Mouse (Mus musculus): ENCODE results near the gene Pmfbp1. TPM values are rescaled to one million over a fixed set of nuclear protein-coding genes. Genes with fewer than 3 reads are reported as not detected.

The Pmfbp1 gene
- polyA plus RNA-seq, 1 experiment: not detected

GRCm38 (mm10) chr8:109586972-109587504 lies 93.2 kb downstream of the Pmfbp1 start:
- Histone ChIP-seq H3K4me1 (ENCODE audit: control insufficient read depth, insufficient read depth, insufficient read length, low read length) (no peaks in the 10 kb centered on the region), H3K36me3 (ENCODE audit: control insufficient read depth, insufficient read depth, low read length) (no peaks in the 10 kb centered on the region), H3K27me3 (ENCODE audit: control insufficient read depth, insufficient read depth, low read length) (no peaks in the 10 kb centered on the region), H3K4me3 (ENCODE audit: low read depth, low read length) (no peak overlapping the region), H3K27ac (ENCODE audit: insufficient read depth, low read depth, low read length) (no peak overlapping the region)
- 28% methylated on average over 7 of the region's 7 CpGs for WGBS
- TF ChIP-seq CTCF (IDR thresholded peaks at IDR 0.05; ENCODE audit: extremely low read depth, insufficient read length, insufficient replicate concordance, low read depth, low read length) (no peak), POLR2A (IDR thresholded peaks at IDR 0.05; ENCODE audit: low read depth, low read length) (no peak)

- H3K36me3 ChIP-seq (ENCODE audit: control insufficient read depth, insufficient read depth, low read length): peaks cover 8% of the 10 kb centered on the region; the same call in 1 of the 2 replicates
- H3K4me1 ChIP-seq (ENCODE audit: control insufficient read depth, insufficient read depth, insufficient read length, low read length): no peaks in the 10 kb centered on the region
- no peaks in the 10 kb centered on the region for H3K27me3 ChIP-seq (ENCODE audit: control insufficient read depth, insufficient read depth, low read length)
- no peak overlapping the region for H3K27ac ChIP-seq (ENCODE audit: insufficient read depth, low read depth, low read length)
- 83% methylated on average over 9 of the region's 9 CpGs for WGBS
- no peak overlapping the region for H3K4me3 ChIP-seq (ENCODE audit: low read depth, low read length)
- TF ChIP-seq CTCF (IDR thresholded peaks at IDR 0.05; ENCODE audit: extremely low read depth, insufficient read length, insufficient replicate concordance, low read depth, low read length) (no peak), POLR2A (IDR thresholded peaks at IDR 0.05; ENCODE audit: low read depth, low read length) (no peak)
Measured at GRCm38 (mm10) chr8:109590901-109591300, 97.1 kb downstream of the Pmfbp1 start.

- Histone ChIP-seq H3K27ac (ENCODE audit: insufficient read depth, low read depth, low read length) (no peak overlapping the region), H3K4me1 (ENCODE audit: control insufficient read depth, insufficient read depth, insufficient read length, low read length) (no peaks in the 10 kb centered on the region), H3K36me3 (ENCODE audit: control insufficient read depth, insufficient read depth, low read length) (peaks cover 8% of the 10 kb centered on the region; the same call in 1 of the 2 replicates), H3K27me3 (ENCODE audit: control insufficient read depth, insufficient read depth, low read length) (no peaks in the 10 kb centered on the region), H3K4me3 (ENCODE audit: low read depth, low read length) (no peak overlapping the region)
- TF ChIP-seq POLR2A (IDR thresholded peaks at IDR 0.05; ENCODE audit: low read depth, low read length) (no peak), CTCF (IDR thresholded peaks at IDR 0.05; ENCODE audit: extremely low read depth, insufficient read length, insufficient replicate concordance, low read depth, low read length) (no peak)
- 80% methylated on average over 3 of the region's 3 CpGs for WGBS
Measured at GRCm38 (mm10) chr8:109591367-109591766, 97.5 kb downstream of the Pmfbp1 start.

- 92% methylated on average over 5 of the region's 5 CpGs for WGBS
- peaks cover 8% of the 10 kb centered on the region; the same call in 1 of the 2 replicates for H3K36me3 ChIP-seq (ENCODE audit: control insufficient read depth, insufficient read depth, low read length)
- no peaks in the 10 kb centered on the region for H3K27me3 ChIP-seq (ENCODE audit: control insufficient read depth, insufficient read depth, low read length)
- H3K4me3 ChIP-seq (ENCODE audit: low read depth, low read length): no peak overlapping the region
- no peak overlapping the region for H3K27ac ChIP-seq (ENCODE audit: insufficient read depth, low read depth, low read length)
- no peaks in the 10 kb centered on the region for H3K4me1 ChIP-seq (ENCODE audit: control insufficient read depth, insufficient read depth, insufficient read length, low read length)
- TF ChIP-seq CTCF (IDR thresholded peaks at IDR 0.05; ENCODE audit: extremely low read depth, insufficient read length, insufficient replicate concordance, low read depth, low read length) (no peak), POLR2A (IDR thresholded peaks at IDR 0.05; ENCODE audit: low read depth, low read length) (no peak)
Measured at GRCm38 (mm10) chr8:109592164-109592563, 98.3 kb downstream of the Pmfbp1 start.

Other genes starting within 250 kb of the Pmfbp1 start
- 10.2 and 22.1 TPM in 2 replicates for gene Dhx38, start 71.8 kb downstream of the Pmfbp1 start, polyA plus RNA-seq (2012; rRNA removed)
- 2.4 and 3.5 TPM in 2 replicates for gene Txnl4b, start 71.9 kb downstream of the Pmfbp1 start, polyA plus RNA-seq (2012; rRNA removed)
- 0.94 and 5.7 TPM in 2 replicates for gene Hp, start 85.1 kb downstream of the Pmfbp1 start, polyA plus RNA-seq (2012; rRNA removed)
- 5.9 and 11.9 TPM in 2 replicates for gene Dhodh, start 114.6 kb downstream of the Pmfbp1 start, polyA plus RNA-seq (2012; rRNA removed)
- 0.03 and 0.10 TPM in 2 replicates for gene Pkd1l3, start 120.5 kb downstream of the Pmfbp1 start, polyA plus RNA-seq (2012; rRNA removed)
- 14.4 and 30.3 TPM in 2 replicates for gene Ist1, start 199.2 kb downstream of the Pmfbp1 start, polyA plus RNA-seq (2012; rRNA removed)
- 2.0 and 6.5 TPM in 2 replicates for gene Zfp821, start 211.5 kb downstream of the Pmfbp1 start, polyA plus RNA-seq (2012; rRNA removed)
- 5.1 and 12.0 TPM in 2 replicates for gene Atxn1l, start 243.7 kb downstream of the Pmfbp1 start, polyA plus RNA-seq (2012; rRNA removed)

Measured in small intestine, adult 2 months (tissue).